Mouse (Mus musculus) midbrain, embryonic 16.5 days (tissue): ENCODE measurements around the gene Fez1. TPM values are rescaled to one million over a fixed set of nuclear protein-coding genes. Genes with fewer than 3 reads are reported as not detected.

Experiments
- ATAC-seq: fragments of 200-750 bp; cut with Nextera tagmentation; 2 replicates; pipeline ENCODE4 v1.8.0; 2017; ENCODE audit warnings: moderate TSS enrichment
- H3K27ac ChIP-seq: fragments of 300-500 bp; sonication (generic); 2 replicates; pipeline ENCODE4 v1.5.1; 2014; ENCODE audit warnings: mild to moderate bottlenecking, low read length, mixed read lengths
- H3K27me3 ChIP-seq: fragments of 300-500 bp; sonication (generic); 2 replicates; pipeline ENCODE4 v1.6.1; 2014; ENCODE audit warnings: low read depth, low read length, mixed read lengths; ENCODE audit not compliant: control insufficient read depth, insufficient read depth
- H3K36me3 ChIP-seq: fragments of 300-500 bp; sonication (generic); 2 replicates; pipeline ENCODE4 v1.6.1; 2014; ENCODE audit warnings: mild to moderate bottlenecking, low read length, moderate library complexity, mixed read lengths; ENCODE audit not compliant: control insufficient read depth, insufficient read depth
- H3K4me1 ChIP-seq: fragments of 300-500 bp; sonication (generic); 2 replicates; pipeline ENCODE4 v1.6.1; 2014; ENCODE audit warnings: mild to moderate bottlenecking, low read length, mixed read lengths; ENCODE audit not compliant: control insufficient read depth, insufficient read depth
- H3K4me2 ChIP-seq: fragments of 300-500 bp; sonication (generic); 2 replicates; pipeline ENCODE4 v1.6.1; 2014; ENCODE audit warnings: mild to moderate bottlenecking, low read length, mixed read lengths
- H3K4me3 ChIP-seq: fragments of 300-500 bp; sonication (generic); 2 replicates; pipeline ENCODE4 v1.5.1; 2014; ENCODE audit warnings: low read depth, mild to moderate bottlenecking, low read length, moderate library complexity, mixed read lengths
- H3K9ac ChIP-seq: fragments of 300-500 bp; sonication (generic); 2 replicates; pipeline ENCODE4 v1.6.1; 2014; ENCODE audit warnings: low read depth, low read length, mixed read lengths
- H3K9me3 ChIP-seq: fragments of 300-500 bp; sonication (generic); replicated peaks from 2 replicates; pipeline ENCODE4 v1.6.1; 2014; ENCODE audit warnings: mild to moderate bottlenecking, low read length, mixed read lengths; ENCODE audit not compliant: control insufficient read depth, poor library complexity, severe bottlenecking
- WGBS: fragments of 180-500 bp; shearing (Covaris S2); extraction: QIAGEN DNeasy Blood & Tissue Kit; methylation state at CpG from one replicate; pipeline ENCODE4 v1.1.7; 2014; 5-methylcytosine and 5-hydroxymethylcytosine counted together
- polyA plus RNA-seq: library from polyadenylated mRNA; unstranded; fragments of >200 nt; fragmentation: Nextera tagmentation; extraction: Ambion mirVana; gene quantifications from 2 replicates; pipeline ENCODE4 v1.2.1, GENCODE M21; 2015

The Fez1 gene
- polyA plus RNA-seq, 1 experiment from 2014 or later = 638 TPM

DNA sequence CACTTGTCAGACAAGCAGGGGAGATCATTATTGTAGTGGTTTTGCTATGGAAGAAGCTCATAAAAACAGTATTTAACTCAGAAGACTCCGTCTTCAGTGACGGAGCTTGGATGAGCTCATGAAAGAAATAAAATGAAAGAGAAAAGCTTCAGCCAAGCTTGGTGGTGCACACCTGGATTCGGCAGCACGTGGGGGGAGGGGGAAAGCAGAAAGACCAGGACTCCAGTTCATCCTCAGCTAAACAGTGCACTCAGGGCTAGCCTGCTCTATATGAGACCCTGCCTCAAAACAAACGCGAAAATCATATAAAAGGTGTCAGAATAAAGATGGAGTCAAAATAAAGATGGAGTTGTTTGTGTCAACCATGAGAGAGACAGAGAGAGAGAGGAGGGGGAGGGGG lies 18.3 kb upstream of the Fez1 start:
- WGBS = 80% methylated on average over 6 of the region's 6 CpGs
- Histone ChIP-seq H3K4me1 (no peaks in the 10 kb centered on the region), H3K4me2 (no peak overlapping the region), H3K27me3 (no peaks in the 10 kb centered on the region), H3K9ac (no peak overlapping the region), H3K9me3 (no peaks in the 10 kb centered on the region), H3K27ac (no peak overlapping the region), H3K4me3 (no peak overlapping the region), H3K36me3 (no peaks in the 10 kb centered on the region)
- ATAC-seq = no peak

- Histone ChIP-seq H3K4me1 (no peaks in the 10 kb centered on the region), H3K27me3 (no peaks in the 10 kb centered on the region), H3K9ac (no peak overlapping the region), H3K27ac (no peak overlapping the region), H3K9me3 (no peaks in the 10 kb centered on the region), H3K36me3 (no peaks in the 10 kb centered on the region), H3K4me3 (no peak overlapping the region), H3K4me2 (no peak overlapping the region)
- 82% methylated on average over 3 of the region's 3 CpGs for WGBS
- ATAC-seq = no peak
Observed at GRCm38 (mm10) chr9:36803926-36804325, 17.7 kb upstream of the Fez1 start.

GRCm38 (mm10) chr9:36805256-36805975 lies 16.2 kb upstream of the Fez1 start:
- 89% methylated on average over 3 of the region's 3 CpGs for WGBS

DNA sequence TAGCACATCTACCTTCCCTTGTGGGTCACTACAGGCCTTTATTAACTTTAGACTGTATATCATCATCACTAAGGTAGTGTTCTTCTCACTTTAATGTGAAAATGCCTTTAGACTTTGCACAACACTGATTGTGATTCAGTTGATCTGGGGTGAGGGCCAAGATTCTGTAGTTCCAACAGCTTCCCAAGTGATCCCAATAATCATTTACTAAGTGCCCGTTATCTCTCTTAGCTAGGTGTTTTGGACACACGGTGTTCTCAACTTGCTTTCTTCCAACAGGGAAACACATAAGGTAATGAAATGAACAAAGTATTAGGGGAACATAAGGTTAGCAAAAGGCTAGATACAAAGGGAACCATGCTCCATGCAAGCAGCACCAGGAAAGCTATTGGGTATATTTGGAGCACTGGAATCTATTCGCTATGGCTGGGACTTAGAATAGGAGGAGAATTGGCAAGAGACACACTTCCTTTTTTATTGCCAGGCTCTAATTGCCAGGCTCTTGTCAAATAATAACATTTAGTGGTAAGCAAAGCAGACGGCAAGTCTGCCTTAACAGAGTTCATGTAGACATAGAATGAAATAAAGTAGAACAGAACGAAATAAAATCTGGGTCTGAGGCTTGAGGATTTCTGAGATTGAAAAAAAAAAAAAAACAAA lies 13.4 kb upstream of the Fez1 start:
- no peak for ATAC-seq
- H3K9me3 ChIP-seq = no peaks in the 10 kb centered on the region
- H3K9ac ChIP-seq = no peak overlapping the region
- no peak overlapping the region for H3K27ac ChIP-seq
- no peak overlapping the region for H3K4me3 ChIP-seq
- 93% methylated on average over 5 of the region's 5 CpGs for WGBS
- no peaks in the 10 kb centered on the region for H3K36me3 ChIP-seq
- H3K27me3 ChIP-seq = no peaks in the 10 kb centered on the region
- no peak overlapping the region for H3K4me2 ChIP-seq
- H3K4me1 ChIP-seq = no peaks in the 10 kb centered on the region

More at GRCm38 (mm10) chr9:36805256-36805975, 16.2 kb upstream of the Fez1 start:
- no peak overlapping the region for H3K4me2 ChIP-seq
- no peak for ATAC-seq
- H3K27me3 ChIP-seq = no peaks in the 10 kb centered on the region
- H3K9ac ChIP-seq = no peak overlapping the region
- no peaks in the 10 kb centered on the region for H3K9me3 ChIP-seq
- H3K4me1 ChIP-seq = no peaks in the 10 kb centered on the region
- no peak overlapping the region for H3K4me3 ChIP-seq
- H3K27ac ChIP-seq = no peak overlapping the region
- no peaks in the 10 kb centered on the region for H3K36me3 ChIP-seq

GRCm38 (mm10) chr9:36814486-36814885 lies 7.2 kb upstream of the Fez1 start:
- no peak overlapping the region for H3K4me2 ChIP-seq
- 72% methylated on average over 3 of the region's 3 CpGs for WGBS

DNA sequence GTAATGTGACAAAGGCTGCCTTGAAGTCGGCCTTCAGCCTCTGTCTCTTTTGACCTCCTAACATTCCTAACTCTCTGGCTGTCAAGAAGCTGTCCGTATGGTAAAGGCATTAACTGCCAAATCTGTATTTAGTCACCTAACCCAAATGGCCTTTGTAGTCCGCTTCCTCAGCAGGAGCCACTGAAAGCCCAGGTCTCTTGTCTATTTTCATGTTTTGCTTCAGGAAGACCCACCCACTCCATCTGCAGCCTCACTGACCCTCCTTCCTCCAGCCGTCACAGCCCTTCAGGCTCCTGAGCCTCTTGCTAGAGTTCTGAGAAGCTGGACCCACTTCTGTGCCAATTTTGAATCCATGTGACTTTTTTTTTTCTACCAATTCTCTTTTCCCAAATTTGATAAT lies 2.8 kb upstream of the Fez1 start:
- Histone ChIP-seq H3K27ac (no peak overlapping the region), H3K4me2 (no peak overlapping the region), H3K4me1 (peaks cover 16% of the 10 kb centered on the region), H3K4me3 (no peak overlapping the region), H3K36me3 (no peaks in the 10 kb centered on the region), H3K27me3 (no peaks in the 10 kb centered on the region), H3K9ac (no peak overlapping the region), H3K9me3 (no peaks in the 10 kb centered on the region)
- 47% methylated on average over 4 of the region's 4 CpGs for WGBS
- no peak for ATAC-seq

More at GRCm38 (mm10) chr9:36814486-36814885, 7.2 kb upstream of the Fez1 start:
- Histone ChIP-seq H3K9me3 (no peaks in the 10 kb centered on the region), H3K27me3 (no peaks in the 10 kb centered on the region), H3K27ac (no peak overlapping the region), H3K4me1 (no peaks in the 10 kb centered on the region), H3K36me3 (no peaks in the 10 kb centered on the region), H3K4me3 (no peak overlapping the region), H3K9ac (no peak overlapping the region)
- no peak for ATAC-seq

- peak overlapping the region; percentile 38 for H3K4me3 ChIP-seq
- no peaks in the 10 kb centered on the region for H3K27me3 ChIP-seq
Observed at GRCm38 (mm10) chr9:36820969-36821643, 558 bp upstream of the Fez1 start.

DNA sequence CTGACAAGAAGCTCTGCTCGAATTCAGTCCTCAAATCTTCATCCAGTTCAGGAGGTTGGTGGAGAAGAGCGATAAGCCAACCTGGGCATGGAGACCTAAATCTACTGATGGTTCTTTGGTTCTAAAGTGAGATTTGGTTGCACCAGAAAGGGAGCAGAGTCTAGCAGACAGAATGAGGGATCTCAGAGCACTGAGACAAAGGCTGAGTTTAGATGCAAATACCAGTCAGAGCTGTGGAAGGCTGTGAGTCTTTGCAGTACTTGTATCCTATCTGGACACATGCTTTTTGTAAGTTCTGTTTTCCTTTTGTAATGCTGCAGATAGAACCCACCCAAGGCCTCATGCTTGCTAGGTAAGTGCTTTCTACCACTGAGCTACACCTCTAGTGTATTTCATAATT lies 360 bp downstream of the Fez1 start:
- Histone ChIP-seq H3K9me3 (no peaks in the 10 kb centered on the region), H3K36me3 (no peaks in the 10 kb centered on the region), H3K4me1 (peaks cover 16% of the 10 kb centered on the region), H3K9ac (peak overlapping the region; percentile 28), H3K4me3 (peak overlapping the region; percentile 38), H3K27ac (peak overlapping the region; percentile 99), H3K4me2 (peak overlapping the region; percentile 58), H3K27me3 (no peaks in the 10 kb centered on the region)
- peak; percentile 67 for ATAC-seq
- 7% methylated on average over 2 of the region's 2 CpGs for WGBS

More at GRCm38 (mm10) chr9:36820969-36821643, 558 bp upstream of the Fez1 start:
- ATAC-seq = peak; percentile 83
- Histone ChIP-seq H3K9ac (peak overlapping the region; percentile 28), H3K4me1 (peaks cover 16% of the 10 kb centered on the region), H3K9me3 (no peaks in the 10 kb centered on the region), H3K4me2 (peak overlapping the region; percentile 58), H3K36me3 (no peaks in the 10 kb centered on the region), H3K27ac (peak overlapping the region; percentile 99)
- WGBS = 14% methylated on average over 9 of the region's 9 CpGs
